Mouse (Mus musculus): ENCODE measurements around the gene Bmp2k.

DNA sequence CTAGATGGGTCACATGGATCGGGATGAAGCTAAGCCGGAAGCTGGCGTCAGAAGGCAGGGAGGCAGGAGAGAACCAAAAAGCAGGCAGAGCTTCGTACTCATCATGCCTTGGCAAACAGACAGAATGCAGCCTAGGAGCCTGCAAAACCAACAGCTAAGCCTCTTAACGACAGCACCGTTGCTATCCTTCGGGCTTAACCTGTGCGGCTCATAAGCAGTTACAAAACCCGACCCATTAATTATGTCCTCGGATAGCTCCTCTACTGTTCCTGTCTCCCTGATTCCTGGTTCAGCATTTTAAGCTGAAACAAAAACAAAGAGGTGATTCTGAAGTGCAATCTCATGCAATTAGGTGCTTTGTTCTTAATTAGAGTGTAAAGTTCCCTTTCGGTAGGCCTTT is 43.4 kb upstream of the Bmp2k start:
- TF ChIP-seq CTCF (IDR thresholded peaks at IDR 0.05) = no peak
- TF ChIP-seq EP300 (IDR thresholded peaks at IDR 0.05) = no peak

Measured in lung, postnatal 0 days (tissue).